Mouse (Mus musculus) olfactory bulb, adult 2 months (tissue): ENCODE measurements at regions not wholly inside any gene's neighbourhood (a gene's known extent, or its start where the extent isn't known, plus 50 kb on each side); places are given as distances from the start of the nearest gene placed in this dataset.

Experiments used
- CTCF ChIP-seq: fragments of 200-500 bp; IDR thresholded peaks from 2 replicates; pipeline ENCODE4 v1.5.1; 2012; ENCODE audit warnings: low read depth, mild to moderate bottlenecking, low read length, moderate library complexity; ENCODE audit not compliant: insufficient read depth
- POLR2A ChIP-seq: fragments of 200-500 bp; IDR thresholded peaks from 2 replicates; pipeline ENCODE4 v1.6.1; 2012; ENCODE audit warnings: mild to moderate bottlenecking, low read depth, low read length, moderate library complexity; ENCODE audit not compliant: insufficient read depth

- TF ChIP-seq POLR2A (no peak), CTCF (no peak)
Measured at GRCm38 (mm10) chr17:47974503-47974902, 50.1 kb upstream of the Foxp4 start.
